Mouse (Mus musculus) intestine, postnatal 0 days (tissue): ENCODE measurements around the gene Cdc20b. TPM values are rescaled to one million over a fixed set of nuclear protein-coding genes. Genes with fewer than 3 reads are reported as not detected.
"Not testable (repeated sequence)": the region's sequence is repeated elsewhere in the genome, so short reads cannot be mapped to it uniquely, and the experiment has no call there.

Experiments
- ATAC-seq: fragments of 200-750 bp; cut with Nextera tagmentation; 2 replicates; pipeline ENCODE4 v1.8.0; 2017; ENCODE audit warnings: mild to moderate bottlenecking, moderate TSS enrichment, moderate library complexity
- H3K27ac ChIP-seq: fragments of 300-500 bp; sonication (generic); 2 replicates; pipeline ENCODE4 v1.5.1; 2014; ENCODE audit warnings: mild to moderate bottlenecking, low read depth, low read length, moderate library complexity
- H3K27me3 ChIP-seq: fragments of 300-500 bp; sonication (generic); replicated peaks from 2 replicates; pipeline ENCODE4 v1.6.1; 2014; ENCODE audit warnings: low read length, mixed read lengths; ENCODE audit not compliant: control insufficient read depth, insufficient read depth
- H3K36me3 ChIP-seq: fragments of 300-500 bp; sonication (generic); 2 replicates; pipeline ENCODE4 v1.6.1; 2014; ENCODE audit warnings: mild to moderate bottlenecking, moderate library complexity; ENCODE audit not compliant: control insufficient read depth, insufficient read depth
- H3K4me1 ChIP-seq: fragments of 300-500 bp; sonication (generic); replicated peaks from 2 replicates; pipeline ENCODE4 v1.6.1; 2014; ENCODE audit warnings: antibody characterized with exemption, low read length, mixed read lengths; ENCODE audit not compliant: control insufficient read depth, insufficient read depth
- H3K4me2 ChIP-seq: fragments of 300-500 bp; sonication (generic); replicated peaks from 2 replicates; pipeline ENCODE4 v1.6.1; 2014; ENCODE audit warnings: low read depth, mild to moderate bottlenecking, moderate library complexity
- H3K4me3 ChIP-seq: fragments of 300-500 bp; sonication (generic); 2 replicates; pipeline ENCODE4 v1.5.1; 2014; ENCODE audit warnings: low read depth, low read length
- H3K9ac ChIP-seq: fragments of 300-500 bp; sonication (generic); 2 replicates; pipeline ENCODE4 v1.6.1; 2014; ENCODE audit warnings: mild to moderate bottlenecking, low read depth, low read length
- H3K9me3 ChIP-seq: fragments of 300-500 bp; sonication (generic); 2 replicates; pipeline ENCODE4 v1.6.1; 2016; ENCODE audit warnings: mixed run types; ENCODE audit not compliant: control insufficient read depth
- CTCF ChIP-seq: sonication (generic); IDR thresholded peaks from 2 replicates; pipeline ENCODE4 v1.5.1; 2016; ENCODE audit warnings: low read depth, mild to moderate bottlenecking, control low read depth, antibody characterized with exemption, moderate library complexity
- WGBS: fragments of 180-500 bp; shearing (Covaris S2); extraction: QIAGEN DNeasy Blood & Tissue Kit; methylation state at CpG from one replicate; pipeline ENCODE4 v1.1.7; 2014; 5-methylcytosine and 5-hydroxymethylcytosine counted together
- polyA plus RNA-seq: library from polyadenylated mRNA; unstranded; fragments of >200 nt; fragmentation: Nextera tagmentation; extraction: Ambion mirVana; gene quantifications from 2 replicates; pipeline ENCODE4 v1.2.1, GENCODE M21; 2015

Cdc20b gene
- polyA plus RNA-seq, 1 experiment from 2014 or later = not detected

DNA sequence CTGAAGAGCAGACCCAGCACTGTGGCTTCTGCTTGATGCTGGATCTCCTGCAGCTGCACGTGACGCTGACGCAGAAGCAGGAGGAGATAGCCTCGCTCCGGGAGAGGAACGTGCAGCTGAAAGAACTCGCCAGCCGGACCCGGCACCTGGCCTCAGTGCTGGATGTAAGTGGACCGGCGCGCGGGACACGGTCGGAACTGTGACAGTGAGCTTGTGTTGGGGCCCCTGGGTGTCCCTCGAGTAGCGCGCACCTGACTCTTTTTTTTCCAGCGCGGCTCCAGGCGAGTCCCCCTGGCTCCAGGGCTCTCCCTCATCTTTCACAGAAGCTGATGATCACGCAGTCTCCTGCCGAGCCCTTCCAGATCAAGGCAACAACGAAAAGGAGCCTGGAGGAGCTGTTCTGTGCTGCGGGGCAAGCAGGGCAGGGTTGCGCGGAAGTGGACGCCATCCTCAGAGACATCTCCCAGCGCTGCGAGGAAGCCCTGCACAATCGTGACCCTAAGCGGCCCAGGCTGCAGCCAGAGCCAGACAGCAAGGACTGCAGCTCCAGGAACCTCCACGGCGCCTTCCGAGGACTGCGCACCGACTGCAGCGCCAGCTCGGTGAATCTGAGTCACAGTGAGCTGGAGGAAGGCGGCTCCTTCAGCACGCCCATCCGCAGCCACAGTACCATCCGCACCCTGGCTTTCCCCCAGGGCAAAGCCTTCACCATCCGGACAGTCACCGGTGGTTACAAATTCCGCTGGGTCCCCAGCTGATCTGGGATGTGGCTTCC lies 36.3 kb upstream of the Cdc20b start:
- ATAC-seq = peak; percentile 31
- Histone ChIP-seq H3K9ac (no peak overlapping the region; the same call in 1 of the 2 replicates), H3K27me3 (peaks cover 58% of the 10 kb centered on the region), H3K4me3 (peak overlapping the region; percentile 39), H3K4me1 (0 out of 2 replicates have a peak, but pooled peaks cover 2% of the 10 kb centered on the region), H3K4me2 (peak overlapping the region; percentile 74), H3K9me3 (no peaks in the 10 kb centered on the region), H3K27ac (no peak overlapping the region), H3K36me3 (no peaks in the 10 kb centered on the region)
- 2% methylated on average over 46 of the region's 46 CpGs for WGBS
- no peak for TF ChIP-seq CTCF

DNA sequence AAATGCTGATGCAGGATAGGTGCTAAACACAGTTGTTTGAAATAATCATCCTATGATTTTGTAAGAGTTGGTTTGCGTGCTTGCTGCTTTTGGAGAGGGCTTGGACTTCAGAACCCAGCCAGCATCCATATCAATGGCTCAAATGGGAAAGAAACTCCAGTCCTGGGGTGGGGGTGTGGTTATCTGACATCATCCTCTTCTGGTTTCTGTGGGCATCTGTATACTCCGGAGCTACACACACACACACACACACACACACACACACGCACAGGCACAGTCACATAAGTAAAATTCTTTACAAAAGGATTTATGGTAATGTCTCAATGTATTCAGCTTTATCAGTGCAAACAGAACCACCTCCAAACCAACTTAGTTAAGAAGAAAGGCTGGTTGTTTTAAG lies 34.8 kb upstream of the Cdc20b start:
- no peaks in the 10 kb centered on the region for H3K4me1 ChIP-seq
- 60% methylated on average over 3 of the region's 3 CpGs for WGBS
- no peak overlapping the region for H3K4me3 ChIP-seq
- H3K9me3 ChIP-seq = no peaks in the 10 kb centered on the region
- peaks cover 43% of the 10 kb centered on the region for H3K27me3 ChIP-seq
- no peak overlapping the region for H3K9ac ChIP-seq
- no peak overlapping the region for H3K4me2 ChIP-seq
- no peak overlapping the region for H3K27ac ChIP-seq
- ATAC-seq = no peak
- TF ChIP-seq CTCF = no peak
- H3K36me3 ChIP-seq = no peaks in the 10 kb centered on the region

DNA sequence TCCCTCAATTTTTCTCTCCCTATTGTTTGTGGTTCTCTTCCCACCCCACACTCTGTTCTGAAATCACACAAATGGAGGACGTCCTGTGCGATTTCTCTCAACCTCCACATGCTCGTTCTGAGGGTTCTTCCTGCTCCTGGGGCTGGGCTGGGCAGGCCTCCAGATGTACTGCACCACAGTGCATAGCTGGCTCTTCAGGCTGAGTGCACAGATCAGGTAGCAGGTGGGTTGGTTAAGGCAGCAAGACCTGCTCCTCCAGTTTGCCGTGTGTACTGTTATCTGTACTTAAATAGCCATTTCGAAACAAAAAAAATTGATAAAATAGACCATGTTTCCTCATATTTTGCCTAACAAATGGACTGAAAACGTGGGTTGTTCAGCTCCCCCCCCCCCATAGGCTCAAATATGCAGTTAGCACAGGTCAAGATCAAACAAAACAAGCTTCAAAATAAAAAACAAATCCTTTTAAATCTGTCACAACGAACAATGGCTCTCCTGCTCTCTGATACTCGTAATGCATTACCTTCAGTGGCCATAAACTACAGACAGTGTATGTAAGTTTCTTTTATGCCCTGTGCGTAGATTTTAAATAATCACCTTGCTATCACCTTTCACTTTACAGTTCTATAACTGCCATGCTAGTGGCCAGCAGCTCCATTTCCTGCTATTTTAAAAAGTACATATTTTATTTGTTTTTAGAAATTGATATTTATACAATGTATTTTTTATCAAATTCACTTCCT lies 34.2 kb upstream of the Cdc20b start:
- H3K4me3 ChIP-seq = no peak overlapping the region
- H3K9me3 ChIP-seq = no peaks in the 10 kb centered on the region
- H3K4me2 ChIP-seq = peak overlapping the region; percentile 4; the same call in 1 of the 2 replicates
- H3K36me3 ChIP-seq = no peaks in the 10 kb centered on the region
- no peak overlapping the region for H3K27ac ChIP-seq
- ATAC-seq = peak; percentile 90
- no peak overlapping the region for H3K9ac ChIP-seq
- TF ChIP-seq CTCF = no peak
- no peaks in the 10 kb centered on the region for H3K4me1 ChIP-seq
- peaks cover 38% of the 10 kb centered on the region for H3K27me3 ChIP-seq
- WGBS = 29% methylated on average over 9 of the region's 9 CpGs

DNA sequence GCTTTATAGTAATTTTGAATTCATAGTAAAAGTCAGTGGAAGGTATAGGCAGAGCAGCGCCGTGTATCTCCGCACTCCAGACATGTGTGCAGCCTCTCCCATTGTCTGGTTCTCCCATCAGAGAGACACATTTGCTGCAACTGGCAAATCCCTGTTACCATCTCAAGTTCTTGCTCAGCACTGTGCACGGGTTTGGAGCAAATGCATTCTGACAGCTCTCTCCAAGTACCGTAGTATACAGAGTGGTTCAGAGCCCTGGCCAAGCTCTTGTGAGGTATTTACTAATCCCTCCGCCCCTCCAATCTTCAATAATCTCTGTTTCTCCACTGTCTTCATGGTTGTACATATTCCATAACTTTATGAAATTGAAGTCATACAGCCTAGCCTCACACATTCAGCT lies 22.2 kb upstream of the Cdc20b start:
- no peak for TF ChIP-seq CTCF
- 76% methylated on average over 6 of the region's 6 CpGs for WGBS
- H3K4me3 ChIP-seq = peak overlapping the region; percentile 35; the same call in 1 of the 2 replicates

DNA sequence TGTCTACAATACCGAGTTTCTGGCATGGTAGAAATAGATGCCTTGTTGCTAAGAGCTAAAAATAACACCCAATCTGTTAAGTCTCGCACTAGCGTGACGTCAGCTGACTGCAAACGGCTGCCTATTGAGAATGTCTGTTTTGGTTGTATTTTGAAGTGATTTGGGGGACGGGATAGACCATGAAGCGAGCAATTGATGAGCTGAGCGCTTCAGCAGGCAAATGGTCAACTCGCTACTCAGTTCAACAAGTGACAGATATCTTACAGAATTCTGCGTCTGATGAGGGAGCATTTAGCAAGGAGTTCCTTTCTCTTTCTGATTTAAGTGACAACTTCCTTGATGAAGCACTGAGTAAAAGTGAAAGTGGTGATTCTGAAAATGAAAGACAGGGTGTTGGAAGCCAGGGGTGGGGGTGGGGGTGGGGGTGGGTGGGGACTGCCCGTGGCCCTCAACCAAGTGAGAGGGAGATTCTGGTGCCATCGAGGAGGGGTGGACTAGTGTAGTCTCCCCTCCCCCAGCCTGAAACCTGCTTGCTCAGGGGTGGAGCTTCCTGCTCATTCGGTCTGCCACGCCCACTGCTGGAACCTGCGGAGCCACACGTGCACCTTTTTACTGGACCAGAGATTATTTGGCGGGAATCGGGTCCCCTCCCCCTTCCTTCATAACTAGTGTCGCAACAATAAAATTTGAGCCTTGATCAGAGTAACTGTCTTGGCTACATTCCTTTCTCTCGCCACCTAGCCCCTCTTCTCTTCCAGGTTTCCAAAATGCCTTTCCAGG lies 21.5 kb upstream of the Cdc20b start:
- H3K36me3 ChIP-seq, H3K27ac ChIP-seq, H3K4me1 ChIP-seq, H3K27me3 ChIP-seq, H3K9me3 ChIP-seq, H3K9ac ChIP-seq, ATAC-seq: not testable (repeated sequence)
- WGBS = 32% methylated on average over 17 of the region's 20 CpGs
- Histone ChIP-seq H3K4me2 (peak overlapping the region; percentile 52), H3K4me3 (peak overlapping the region; percentile 35)

More for the DNA sequence above, 22.2 kb upstream of the Cdc20b start:
- no peak overlapping the region for H3K9ac ChIP-seq
- no peaks in the 10 kb centered on the region for H3K4me1 ChIP-seq
- no peak overlapping the region for H3K27ac ChIP-seq
- no peak for ATAC-seq
- no peaks in the 10 kb centered on the region for H3K9me3 ChIP-seq
- peak overlapping the region; percentile 52 for H3K4me2 ChIP-seq
- H3K27me3 ChIP-seq = 0 out of 2 replicates have a peak, but pooled peaks cover 5% of the 10 kb centered on the region
- H3K36me3 ChIP-seq = no peaks in the 10 kb centered on the region

DNA sequence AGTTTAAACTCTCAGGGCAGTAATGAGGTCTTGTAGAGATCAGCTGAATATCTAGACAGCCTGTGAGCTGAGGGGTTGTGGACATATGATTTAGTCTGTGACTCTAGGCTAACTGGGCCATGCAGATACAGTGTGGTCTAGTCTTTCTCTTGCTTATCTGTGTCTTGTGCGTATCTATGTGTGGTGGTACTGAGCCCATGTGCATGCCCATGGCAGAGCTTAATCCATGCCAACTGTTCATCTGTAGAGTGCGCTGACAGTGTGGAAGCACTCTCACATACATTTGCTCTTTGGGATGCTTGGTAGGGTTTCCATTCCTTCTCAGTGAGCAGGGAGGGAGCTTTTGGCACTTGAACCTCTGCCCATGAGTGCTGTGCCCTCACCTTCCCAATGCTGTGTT lies 13.4 kb upstream of the Cdc20b start:
- no peak for TF ChIP-seq CTCF
- H3K27ac ChIP-seq = no peak overlapping the region
- no peak overlapping the region for H3K4me2 ChIP-seq
- no peaks in the 10 kb centered on the region for H3K36me3 ChIP-seq
- no peak for ATAC-seq
- no peaks in the 10 kb centered on the region for H3K9me3 ChIP-seq
- WGBS = 88% methylated on average over 2 of the region's 2 CpGs
- 0 out of 2 replicates have a peak, but pooled peaks cover 2% of the 10 kb centered on the region for H3K4me1 ChIP-seq
- H3K27me3 ChIP-seq = no peaks in the 10 kb centered on the region
- no peak overlapping the region for H3K9ac ChIP-seq
- H3K4me3 ChIP-seq = no peak overlapping the region
